Mouse (Mus musculus): ENCODE measurements around the gene Rspo3.

- TF ChIP-seq GATA1 (IDR thresholded peaks at IDR 0.05; ENCODE audit: borderline replicate concordance, low read length) (no peak), FLI1 (IDR thresholded peaks at IDR 0.05; ENCODE audit: low read length) (no peak)
These were observed 111.1 kb downstream of the Rspo3 start for GRCm38 (mm10) chr10:29424571-29424970.

Data from megakaryocyte, embryonic 14.5 days (primary cell).